In genomic region chr2:52422871-52423610, GRCm38 (mm10) we compare ENCODE assay signal across 9 mouse cellular contexts. TPM values are rescaled to one million over a fixed set of nuclear protein-coding genes. Genes with fewer than 3 reads are reported as not detected.
DNase-seq lines count a peak whose midpoint lies in the region; ATAC-seq and TF ChIP-seq lines count a peak whose summit lies in the region.
"Had no signal": no experiment of that assay in that cellular context is flagged by ENCODE, and none has a peak within 500 bp of the region (broad histone marks: within the 10 kb centered on the region; RNA-seq: fewer than 3 reads in every experiment).

No protein-coding gene starts in this region.

- ATAC-seq in heart, embryonic 11.5 days (replicated peaks; ENCODE audit: insufficient number of reproducible peaks, low FRiP score, low TSS enrichment), result no peak
- ATAC-seq in forebrain, embryonic 16.5 days, result no peak
- no peak for ATAC-seq in liver, embryonic 16.5 days (ENCODE audit: low read depth)

- no peaks in the 10 kb centered on the region for H3K27me3 ChIP-seq in heart, embryonic 11.5 days (ENCODE audit: control insufficient read depth, insufficient read depth, low read length)
- H3K27me3 ChIP-seq in C2C12 (ENCODE audit: control insufficient read depth, insufficient read depth, insufficient read length), result no peaks in the 10 kb centered on the region
- no peaks in the 10 kb centered on the region for H3K27me3 ChIP-seq in forebrain, embryonic 16.5 days (replicated peaks; ENCODE audit: control insufficient read depth, insufficient read depth, low read length)
- H3K27me3 ChIP-seq in liver, embryonic 16.5 days (ENCODE audit: control insufficient read depth, insufficient read depth, low read depth, low read length), result no peaks in the 10 kb centered on the region

- H3K36me3 ChIP-seq in heart, embryonic 11.5 days (ENCODE audit: control insufficient read depth, insufficient read depth, low read length), result no peaks in the 10 kb centered on the region
- H3K36me3 ChIP-seq in C2C12 (ENCODE audit: control insufficient read depth, insufficient read depth), result peaks cover 9% of the 10 kb centered on the region
- H3K36me3 ChIP-seq in forebrain, embryonic 16.5 days (ENCODE audit: control insufficient read depth, insufficient read depth), result no peaks in the 10 kb centered on the region
- H3K36me3 ChIP-seq in liver, embryonic 16.5 days (ENCODE audit: control insufficient read depth, insufficient read depth), result no peaks in the 10 kb centered on the region

- no peak for DNase-seq in heart, postnatal 10 days
- no peak for DNase-seq in left cerebral cortex, adult 11 months (ENCODE audit: low spot score)
- DNase-seq in spleen, postnatal 10 days (ENCODE audit: low spot score in 2 of 2), result no peak
- no peak for DNase-seq in adrenal gland, postnatal 10 days
- DNase-seq: layer of hippocampus, postnatal 36 days had no signal

- peak overlapping the region; percentile 88 for H3K4me2 ChIP-seq in heart, embryonic 11.5 days
- peak overlapping the region; percentile 71 for H3K4me2 ChIP-seq in forebrain, embryonic 16.5 days (ENCODE audit: low read length)
- peak overlapping the region; percentile 70 for H3K4me2 ChIP-seq in liver, embryonic 16.5 days (ENCODE audit: low read depth, low read length)

- H3K79me3 ChIP-seq in C2C12 (ENCODE audit: low read depth), result peaks cover 65% of the 10 kb centered on the region

- H3K27ac ChIP-seq in heart, embryonic 11.5 days (ENCODE audit: low read depth, low read length), result no peak overlapping the region
- H3K27ac ChIP-seq in forebrain, embryonic 16.5 days (ENCODE audit: low read length), result no peak overlapping the region
- peak overlapping the region; percentile 73 for H3K27ac ChIP-seq in liver, embryonic 16.5 days (ENCODE audit: low read length)

- no peak for TF ChIP-seq CTCF in C2C12 (IDR thresholded peaks at IDR 0.05; ENCODE audit: control insufficient read depth, insufficient read depth, insufficient read length)

- H3K9ac ChIP-seq in heart, embryonic 11.5 days (ENCODE audit: low read depth, low read length), result peak overlapping the region; percentile 98
- peak overlapping the region; percentile 96 for H3K9ac ChIP-seq in forebrain, embryonic 16.5 days (replicated peaks; ENCODE audit: low read depth, low read length)
- H3K9ac ChIP-seq in liver, embryonic 16.5 days (ENCODE audit: low read depth, low read length), result peak overlapping the region; percentile 98

- H3ac ChIP-seq in C2C12 (ENCODE audit: control insufficient read depth, insufficient read length, low read depth), result no peak overlapping the region

- peak overlapping the region; percentile 93 for H3K4me3 ChIP-seq in heart, embryonic 11.5 days (ENCODE audit: low read depth, low read length)
- H3K4me3 ChIP-seq in C2C12 (ENCODE audit: insufficient read depth, poor library complexity, severe bottlenecking), result peak overlapping the region; percentile 98
- peak overlapping the region; percentile 58 for H3K4me3 ChIP-seq in forebrain, embryonic 16.5 days (replicated peaks; ENCODE audit: low read length)
- H3K4me3 ChIP-seq in liver, embryonic 16.5 days (ENCODE audit: low read depth, low read length), result peak overlapping the region; percentile 95

- intact Hi-C loops in heart, postnatal 10 days (cut with DNase I), result loop anchor here (5.0 kb wide), 1 partner anchor 169 kb away; no protein-coding TSS in a partner anchor

- H3K79me2 ChIP-seq in C2C12 (ENCODE audit: control insufficient read depth, insufficient read depth), result peaks cover 67% of the 10 kb centered on the region

- peaks cover 27% of the 10 kb centered on the region for H3K4me1 ChIP-seq in heart, embryonic 11.5 days (ENCODE audit: control insufficient read depth, insufficient read depth, low read length)
- peaks cover 20% of the 10 kb centered on the region for H3K4me1 ChIP-seq in forebrain, embryonic 16.5 days (replicated peaks; ENCODE audit: control insufficient read depth, insufficient read depth, low read length)
- peaks cover 37% of the 10 kb centered on the region for H3K4me1 ChIP-seq in liver, embryonic 16.5 days (ENCODE audit: control insufficient read depth, low read depth, low read length)

- 51% methylated on average over 8 of the region's 8 CpGs for WGBS in heart, embryonic 11.5 days (ENCODE audit: insufficient replicate concordance)
- WGBS in forebrain, embryonic 16.5 days, result 37% methylated on average over 8 of the region's 8 CpGs
- WGBS in liver, embryonic 16.5 days (ENCODE audit: insufficient replicate concordance), result 27% methylated on average over 8 of the region's 8 CpGs

- no peaks in the 10 kb centered on the region for H3K9me3 ChIP-seq in heart, embryonic 11.5 days (replicated peaks; ENCODE audit: control insufficient read depth, low read length)
- no peaks in the 10 kb centered on the region for H3K9me3 ChIP-seq in forebrain, embryonic 16.5 days (ENCODE audit: control insufficient read depth, low read length)
- no peaks in the 10 kb centered on the region for H3K9me3 ChIP-seq in liver, embryonic 16.5 days (replicated peaks; ENCODE audit: control insufficient read depth, low read length)

TF ChIP-seq in C2C12, 6 proteins besides CTCF, POLR2A, EP300 and RAD21:
- TF ChIP-seq MYOD1 (IDR thresholded peaks at IDR 0.05; ENCODE audit: control insufficient read depth, insufficient read length, low read depth), result no peak
TF ChIP-seq in C2C12: peak in this region for 0.

RNA-seq across cellular contexts. Expression of gene Arl5a, which starts 1.7 kb away (rescaled TPM):
- polyA plus RNA-seq in heart, embryonic 11.5 days (2014; fragmentation: Nextera tagmentation; extraction: Ambion mirVana), result 74.4 and 95.6 TPM in 2 replicates
- 10 to 100 TPM; 45.3 to 48.8 TPM for total RNA-seq in heart, postnatal 10 days (2021)
- polyA plus RNA-seq in C2C12 (2012; fragmentation: generic; extraction: Trizol), result 8.8 TPM
- polyA plus RNA-seq in forebrain, embryonic 16.5 days (2015; fragmentation: Nextera tagmentation; extraction: Ambion mirVana), result 50.6 and 56.9 TPM in 2 replicates
- polyA plus RNA-seq in liver, embryonic 16.5 days (2015; fragmentation: Nextera tagmentation; extraction: Ambion mirVana), result 20.0 and 22.3 TPM in 2 replicates
- total RNA-seq in adrenal gland, postnatal 10 days (2021), result 10 to 100 TPM; 44.6 to 46.8 TPM

RNA-seq across cellular contexts. Expression of gene Neb, which starts 44.8 kb away (rescaled TPM):
- 1.8 and 3.2 TPM in 2 replicates for polyA plus RNA-seq in heart, embryonic 11.5 days (2014; fragmentation: Nextera tagmentation; extraction: Ambion mirVana)
- total RNA-seq in heart, postnatal 10 days (2021), result 1 to 10 TPM; 2.1 to 5.1 TPM
- polyA plus RNA-seq in C2C12 (2012; fragmentation: generic; extraction: Trizol), result 0.14 TPM
- 6.4 and 10.5 TPM in 2 replicates for polyA plus RNA-seq in forebrain, embryonic 16.5 days (2015; fragmentation: Nextera tagmentation; extraction: Ambion mirVana)
- polyA plus RNA-seq in liver, embryonic 16.5 days (2015; fragmentation: Nextera tagmentation; extraction: Ambion mirVana), result 3.9 and 10.2 TPM in 2 replicates
- total RNA-seq in adrenal gland, postnatal 10 days (2021), result 100 to 1,000 TPM in 1 of 2 experiments, 10 to 100 TPM in 1; 56.2 to 237 TPM
